Mouse (Mus musculus): ENCODE measurements around the gene Olfr124.

Gene Olfr124

GRCm38 (mm10) chr17:37799588-37799987 lies at the start of gene Olfr124:
TSS of gene Olfr124 (plus strand) at chr17:37799888.
- DNase-seq, result no peak

- DNase-seq, result no peak
These were observed 31.4 kb upstream of the Olfr124 start, which contains the start of gene Olfr122 for GRCm38 (mm10) chr17:37768307-37768706. TSS of gene Olfr122 (plus strand) at chr17:37768607.

GRCm38 (mm10) chr17:37793229-37793628 lies 6.5 kb upstream of the Olfr124 start, which contains the start of gene Olfr123:
TSS of gene Olfr123 (plus strand) at chr17:37793529.
- DNase-seq, result no peak

GRCm38 (mm10) chr17:37832649-37833048 lies 33.0 kb downstream of the Olfr124 start, which contains the start of gene Olfr125:
TSS of gene Olfr125 (plus strand) at chr17:37832949.
- DNase-seq, result no peak

GRCm38 (mm10) chr17:37847183-37847582 lies 47.5 kb downstream of the Olfr124 start, which contains the start of gene Olfr126:
TSS of gene Olfr126 (plus strand) at chr17:37847483.
- DNase-seq, result no peak

All from cerebellum, adult 11-12 months (tissue).